In the genomic region with DNA sequence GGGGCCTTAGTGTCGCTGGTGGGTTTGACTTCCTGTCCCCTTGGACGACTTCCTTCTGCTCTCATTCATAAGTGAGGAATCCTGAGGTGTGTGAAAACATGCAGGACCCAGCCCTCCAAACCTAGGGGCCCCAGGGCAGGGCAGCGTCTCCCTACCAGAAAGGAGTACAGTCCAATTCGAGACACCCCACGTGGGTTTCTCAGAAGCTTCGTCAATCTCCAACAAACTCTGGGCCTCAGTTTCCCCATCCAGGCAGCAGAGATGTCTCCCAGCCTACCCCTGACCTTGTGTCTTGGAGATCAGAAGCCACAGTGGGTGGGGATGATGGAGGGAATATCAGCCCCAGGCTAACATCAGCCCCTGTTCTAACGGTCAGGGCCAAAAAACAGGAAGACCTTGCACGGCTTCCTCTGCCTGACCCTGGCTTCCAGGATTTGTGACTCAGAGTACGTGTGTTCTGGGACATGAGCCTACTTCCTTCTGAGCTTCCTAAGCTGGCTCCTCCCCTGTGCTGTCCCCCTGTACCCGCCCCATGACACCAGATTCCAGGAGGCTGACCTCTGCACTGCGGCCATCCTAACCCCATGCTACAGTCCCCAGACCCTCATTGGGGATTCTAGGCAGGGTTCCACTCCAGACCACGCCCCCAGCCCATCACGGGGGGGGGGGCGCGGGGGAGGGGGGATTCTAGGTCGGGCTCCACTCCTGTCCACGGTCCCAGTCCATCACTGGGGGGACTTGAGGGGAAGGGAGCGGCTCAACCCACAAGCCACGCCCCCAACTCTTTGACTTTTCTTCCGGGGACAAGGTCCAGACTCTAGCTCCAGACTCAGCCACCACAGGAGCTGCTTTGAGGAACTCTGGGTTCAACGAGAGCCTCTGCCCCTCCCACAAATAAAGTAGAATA, we compare ENCODE assay signal across 8 mouse cellular contexts. TPM values are rescaled to one million over a fixed set of nuclear protein-coding genes. Genes with fewer than 3 reads are reported as not detected.
DNase-seq lines count a peak whose midpoint lies in the region; ATAC-seq lines count a peak whose summit lies in the region.

No protein-coding gene starts in this region.

- peak overlapping the region; percentile 44; the same call in 1 of the 2 replicates for H3K9ac ChIP-seq in heart, embryonic 12.5 days
- peak overlapping the region; percentile 35; the same call in 1 of the 2 replicates for H3K9ac ChIP-seq in kidney, embryonic 14.5 days (ENCODE audit: low read depth, low read length)
- no peak overlapping the region for H3K9ac ChIP-seq in stomach, embryonic 14.5 days (replicated peaks; ENCODE audit: low read depth, low read length)

- H3K4me3 ChIP-seq in heart, embryonic 12.5 days = peak overlapping the region; percentile 39
- peak overlapping the region; percentile 14 for H3K4me3 ChIP-seq in kidney, embryonic 14.5 days (ENCODE audit: low read length)
- H3K4me3 ChIP-seq in stomach, embryonic 14.5 days (ENCODE audit: low read depth, low read length) = peak overlapping the region; percentile 19

- no peaks in the 10 kb centered on the region for H3K36me3 ChIP-seq in heart, embryonic 12.5 days
- no peaks in the 10 kb centered on the region for H3K36me3 ChIP-seq in kidney, embryonic 14.5 days (ENCODE audit: control insufficient read depth, insufficient read depth, low read length)
- no peaks in the 10 kb centered on the region for H3K36me3 ChIP-seq in stomach, embryonic 14.5 days (ENCODE audit: control insufficient read depth, insufficient read depth, low read length)

- peaks cover 7% of the 10 kb centered on the region; the same call in 1 of the 2 replicates for H3K9me3 ChIP-seq in heart, embryonic 12.5 days (replicated peaks)
- no peaks in the 10 kb centered on the region for H3K9me3 ChIP-seq in kidney, embryonic 14.5 days (ENCODE audit: control insufficient read depth, low read length)
- H3K9me3 ChIP-seq in stomach, embryonic 14.5 days (ENCODE audit: control insufficient read depth, low read depth, low read length) = no peaks in the 10 kb centered on the region

- peak overlapping the region; percentile 20; the same call in 1 of the 2 replicates for H3K27ac ChIP-seq in heart, embryonic 12.5 days (ENCODE audit: poor library complexity, severe bottlenecking)
- H3K27ac ChIP-seq in kidney, embryonic 14.5 days (ENCODE audit: low read depth, low read length) = peak overlapping the region; percentile 55; the same call in 1 of the 2 replicates
- peak overlapping the region; percentile 12; the same call in 1 of the 2 replicates for H3K27ac ChIP-seq in stomach, embryonic 14.5 days (ENCODE audit: low read length)

- peaks cover 37% of the 10 kb centered on the region for H3K27me3 ChIP-seq in heart, embryonic 12.5 days (replicated peaks)
- peaks cover 8% of the 10 kb centered on the region for H3K27me3 ChIP-seq in kidney, embryonic 14.5 days (ENCODE audit: control insufficient read depth, insufficient read depth, low read length)
- no peaks in the 10 kb centered on the region for H3K27me3 ChIP-seq in stomach, embryonic 14.5 days (ENCODE audit: control insufficient read depth, insufficient read depth, low read length)

- peak overlapping the region; percentile 78 for H3K4me2 ChIP-seq in heart, embryonic 12.5 days
- H3K4me2 ChIP-seq in kidney, embryonic 14.5 days (replicated peaks; ENCODE audit: low read depth, low read length) = peak overlapping the region; percentile 45
- peak overlapping the region; percentile 64 for H3K4me2 ChIP-seq in stomach, embryonic 14.5 days (replicated peaks; ENCODE audit: low read depth, low read length)

- peak; percentile 69 for ATAC-seq in heart, embryonic 12.5 days (ENCODE audit: insufficient number of reproducible peaks, low FRiP score)
- peak; percentile 68 for ATAC-seq in kidney, embryonic 14.5 days (ENCODE audit: low FRiP score, low TSS enrichment)
- ATAC-seq in stomach, embryonic 14.5 days (ENCODE audit: insufficient number of reproducible peaks, insufficient read depth, low FRiP score, low read depth) = peak; percentile 75

- DNase-seq in cerebellum, adult 9-10 months = peak; percentile 36
- no peak for DNase-seq in cerebellum, adult 8-10 months
- peak; percentile 77 for DNase-seq in embryo, embryonic 10 days (ENCODE audit: low spot score)
- DNase-seq in lung, postnatal 10 days = peak; percentile 72
- no peak for DNase-seq in left cerebral cortex, adult 9 months (ENCODE audit: low spot score in 2 of 2)

- H3K4me1 ChIP-seq in heart, embryonic 12.5 days (replicated peaks) = peaks cover 18% of the 10 kb centered on the region
- peaks cover 20% of the 10 kb centered on the region; the same call in 1 of the 2 replicates for H3K4me1 ChIP-seq in kidney, embryonic 14.5 days (ENCODE audit: control insufficient read depth, insufficient read depth, low read length)
- H3K4me1 ChIP-seq in stomach, embryonic 14.5 days (ENCODE audit: control insufficient read depth, insufficient read depth, low read length) = peaks cover 14% of the 10 kb centered on the region; the same call in 1 of the 2 replicates

- WGBS in heart, embryonic 12.5 days = 14% methylated on average over 21 of the region's 21 CpGs
- WGBS in kidney, embryonic 14.5 days = 17% methylated on average over 21 of the region's 21 CpGs
- WGBS in stomach, embryonic 14.5 days = 18% methylated on average over 19 of the region's 21 CpGs

RNA-seq across cellular contexts. Expression of a gene that starts 6.4 kb away (rescaled TPM):
- polyA plus RNA-seq in heart, embryonic 12.5 days (2016; fragmentation: Nextera tagmentation; extraction: Ambion mirVana) = 0.44 and 0.57 TPM in 2 replicates
- polyA plus RNA-seq in kidney, embryonic 14.5 days (2014; fragmentation: Nextera tagmentation; extraction: Ambion mirVana) = 1.4 TPM in 2 replicates
- 1.1 and 1.3 TPM in 2 replicates for polyA plus RNA-seq in stomach, embryonic 14.5 days (2014; fragmentation: Nextera tagmentation; extraction: Ambion mirVana)

RNA-seq across cellular contexts. Expression of a gene that starts 11.9 kb away (rescaled TPM):
- 0.18 TPM in 1 of 2 replicates, not detected in the other for polyA plus RNA-seq in heart, embryonic 12.5 days (2016; fragmentation: Nextera tagmentation; extraction: Ambion mirVana)
- polyA plus RNA-seq in kidney, embryonic 14.5 days (2014; fragmentation: Nextera tagmentation; extraction: Ambion mirVana) = not detected in 2 replicates
- polyA plus RNA-seq in stomach, embryonic 14.5 days (2014; fragmentation: Nextera tagmentation; extraction: Ambion mirVana) = 0.18 TPM in 1 of 2 replicates, not detected in the other

RNA-seq across cellular contexts. Expression of a gene that starts 16.3 kb away (rescaled TPM):
- polyA plus RNA-seq in heart, embryonic 12.5 days (2016; fragmentation: Nextera tagmentation; extraction: Ambion mirVana) = 0.09 and 0.17 TPM in 2 replicates
- 1.1 and 1.3 TPM in 2 replicates for polyA plus RNA-seq in kidney, embryonic 14.5 days (2014; fragmentation: Nextera tagmentation; extraction: Ambion mirVana)
- 0.53 and 0.64 TPM in 2 replicates for polyA plus RNA-seq in stomach, embryonic 14.5 days (2014; fragmentation: Nextera tagmentation; extraction: Ambion mirVana)

RNA-seq across cellular contexts. Expression of a gene that starts 24.1 kb away (rescaled TPM):
- 0.05 and 0.12 TPM in 2 replicates for polyA plus RNA-seq in heart, embryonic 12.5 days (2016; fragmentation: Nextera tagmentation; extraction: Ambion mirVana)
- polyA plus RNA-seq in kidney, embryonic 14.5 days (2014; fragmentation: Nextera tagmentation; extraction: Ambion mirVana) = 0.08 and 0.17 TPM in 2 replicates
- 0.15 and 0.27 TPM in 2 replicates for polyA plus RNA-seq in stomach, embryonic 14.5 days (2014; fragmentation: Nextera tagmentation; extraction: Ambion mirVana)

RNA-seq across cellular contexts. Expression of a gene that starts 28.6 kb away (rescaled TPM):
- polyA plus RNA-seq in heart, embryonic 12.5 days (2016; fragmentation: Nextera tagmentation; extraction: Ambion mirVana) = 4.8 and 5.0 TPM in 2 replicates
- 11.4 and 11.8 TPM in 2 replicates for polyA plus RNA-seq in kidney, embryonic 14.5 days (2014; fragmentation: Nextera tagmentation; extraction: Ambion mirVana)
- 13.3 and 13.7 TPM in 2 replicates for polyA plus RNA-seq in stomach, embryonic 14.5 days (2014; fragmentation: Nextera tagmentation; extraction: Ambion mirVana)

Comparison
In these comparisons a context has a peak if more than half of its experiments do, and no peak if none do; other contexts are left out.
1. DNase-seq: peak in cerebellum, adult 9-10 months (single experiment), embryo, embryonic 10 days (single experiment) and lung, postnatal 10 days (single experiment); none in cerebellum, adult 8-10 months (single experiment) and left cerebral cortex, adult 9 months (0 of 2).
2. Peak in every context shown above with its lines, with median percentiles within 50 percentile points of each other: ATAC-seq, H3K27ac ChIP-seq, H3K4me2 ChIP-seq and H3K4me3 ChIP-seq.